Mouse (Mus musculus) kidney, adult 2 months (tissue): ENCODE data around the gene Plxdc2.

Experiments
- CTCF ChIP-seq: fragments of 200-500 bp; conservative IDR thresholded peaks from 2 replicates; pipeline ENCODE4 v1.5.1; 2011; ENCODE audit warnings: low read depth, mild to moderate bottlenecking, control low read depth, low read length, moderate library complexity, mixed read lengths; ENCODE audit not compliant: insufficient read depth, insufficient read length
- POLR2A ChIP-seq: fragments of 200-500 bp; IDR thresholded peaks from one replicate; pipeline ENCODE4 v1.6.1; 2011; ENCODE audit warnings: low read depth, low read length, control low read depth

GRCm38 (mm10) chr2:16459490-16459889, 103.4 kb downstream of the Plxdc2 start:
- no peak for TF ChIP-seq POLR2A
- no peak for TF ChIP-seq CTCF
